Mouse (Mus musculus): ENCODE results near the gene Arl8a. TPM values are rescaled to one million over a fixed set of nuclear protein-coding genes. Genes with fewer than 3 reads are reported as not detected.

Arl8a gene
- total RNA-seq, 2 experiments from 2014 or later, result 16.5 to 17.8 TPM

- no peak for DNase-seq
- H3K27ac ChIP-seq, result no peak overlapping the region
- no peak overlapping the region for H3K4me3 ChIP-seq
- intact Hi-C loops (cut with DNase I), result no loop called here
- TF ChIP-seq CTCF (IDR thresholded peaks at IDR 0.05), result no peak
These were observed 20.1 kb upstream of the Arl8a start for GRCm38 (mm10) chr1:135126443-135127027.

DNA sequence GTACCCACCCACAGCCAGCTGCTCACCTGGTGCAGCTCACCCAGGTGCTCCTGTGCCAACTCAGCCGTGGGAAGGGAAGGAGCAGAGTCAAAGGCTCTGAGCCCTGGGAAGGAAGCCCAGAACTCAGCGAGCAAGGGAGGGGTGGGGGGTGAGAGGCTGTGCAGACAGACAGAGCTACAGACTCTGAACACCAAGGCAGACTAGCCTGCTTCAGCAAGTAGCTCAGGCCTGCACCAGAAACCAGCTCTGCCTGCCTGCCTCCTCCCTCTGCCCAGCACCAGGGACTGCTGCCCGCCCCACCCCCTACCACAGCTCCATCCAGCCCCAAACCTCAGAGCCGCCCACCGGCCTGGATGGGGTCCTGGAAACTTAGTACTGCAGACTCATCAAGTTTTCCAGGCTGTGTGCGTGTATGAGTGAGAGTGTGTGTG is 18.6 kb upstream of the Arl8a start:
- intact Hi-C loops (cut with DNase I), result no loop called here
- H3K4me3 ChIP-seq, result no peak overlapping the region
- no peak for TF ChIP-seq CTCF (IDR thresholded peaks at IDR 0.05)
- H3K27ac ChIP-seq, result no peak overlapping the region
- no peak for DNase-seq

DNA sequence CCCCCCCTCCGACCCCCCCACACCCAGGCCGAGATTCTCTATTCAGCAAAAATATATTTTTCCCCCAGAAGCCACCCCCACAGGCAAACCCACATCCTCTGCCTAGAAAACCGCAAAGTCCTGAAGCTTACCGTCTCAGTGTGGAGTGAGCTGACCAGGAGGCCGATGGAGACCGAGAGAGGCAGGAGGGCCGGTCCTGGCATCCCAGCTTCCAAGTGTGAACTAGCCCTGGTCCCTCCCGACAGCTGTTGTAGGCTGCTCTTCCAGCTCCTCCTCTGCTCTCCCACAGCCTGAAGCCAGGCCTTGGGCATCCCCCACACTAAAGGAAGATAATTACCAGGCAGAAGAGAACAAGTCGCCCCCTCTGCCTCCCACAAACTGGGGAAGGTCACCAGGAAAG is 17.6 kb upstream of the Arl8a start:
- no peak overlapping the region for H3K4me3 ChIP-seq
- no peak overlapping the region for H3K27ac ChIP-seq
- intact Hi-C loops (cut with DNase I), result no loop called here
- no peak for DNase-seq
- no peak for TF ChIP-seq CTCF (IDR thresholded peaks at IDR 0.05)

DNA sequence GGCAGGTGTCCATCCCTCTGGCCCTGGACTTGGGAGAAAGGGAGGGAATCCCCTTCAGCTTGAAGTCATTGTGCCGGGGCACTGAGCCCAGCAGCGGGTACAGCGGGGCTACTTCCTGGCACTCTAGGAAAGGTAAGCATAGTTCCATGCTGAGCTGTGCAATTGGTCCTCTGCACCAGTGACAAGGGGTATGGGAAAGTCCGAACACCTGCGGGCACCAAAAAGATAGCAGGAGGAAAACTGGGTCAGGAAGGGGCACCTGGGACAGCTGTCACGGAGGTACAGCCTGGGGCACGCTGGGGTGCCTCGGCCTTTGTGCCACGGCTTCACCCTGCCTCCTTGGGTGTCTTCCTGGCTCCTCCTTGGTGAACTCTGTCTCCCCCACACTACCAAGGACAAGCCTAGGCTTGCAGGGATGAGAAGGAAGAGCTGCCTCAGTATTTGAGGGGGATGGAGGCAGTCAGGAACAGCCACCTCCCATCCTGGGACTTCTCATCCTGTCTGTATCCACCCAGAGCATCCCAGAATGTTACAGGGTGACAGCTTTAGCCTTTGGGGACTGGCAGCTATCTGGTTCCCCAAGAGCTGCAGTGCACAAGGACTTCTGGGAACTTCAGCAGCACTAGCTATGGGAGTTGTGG is 17.0 kb upstream of the Arl8a start:
- intact Hi-C loops (cut with DNase I), result no loop called here
- Histone ChIP-seq H3K4me3 (no peak overlapping the region), H3K27ac (no peak overlapping the region)
- DNase-seq, result no peak
- TF ChIP-seq CTCF (IDR thresholded peaks at IDR 0.05), result no peak

DNA sequence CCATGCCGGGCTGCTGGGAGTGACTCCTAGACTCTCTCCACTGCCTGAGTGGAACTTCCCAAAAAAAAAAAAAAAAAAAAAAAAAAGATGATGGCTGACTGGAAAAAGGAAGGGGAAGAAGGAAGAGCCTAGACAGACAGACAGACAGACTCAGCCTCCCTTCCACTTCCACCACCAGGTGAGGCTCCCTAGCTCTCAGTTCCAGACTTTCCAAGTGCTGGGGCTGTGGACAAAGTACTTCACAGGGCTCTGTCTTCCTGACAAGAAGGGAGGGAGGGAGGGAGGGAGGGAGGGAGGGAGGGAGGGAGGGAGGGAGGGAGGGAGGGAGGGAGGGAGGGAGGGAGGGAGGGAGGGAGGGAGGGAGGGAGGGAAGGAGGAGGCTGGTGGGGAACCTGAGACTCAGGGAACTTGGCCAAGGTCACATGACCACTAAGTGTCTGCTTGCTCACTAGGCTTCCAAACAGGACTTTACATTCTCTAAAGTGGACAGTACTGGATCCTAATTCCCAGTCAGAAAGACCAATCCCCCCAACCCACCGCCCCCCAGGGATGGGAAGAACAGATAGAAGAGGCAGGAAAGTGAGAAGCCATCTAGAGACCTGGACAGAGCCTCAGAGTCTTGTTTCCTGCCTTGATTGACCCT is 16.1 kb upstream of the Arl8a start:
- intact Hi-C loops (cut with DNase I), result no loop called here
- Histone ChIP-seq H3K4me3 (no peak overlapping the region), H3K27ac (no peak overlapping the region)
- DNase-seq, result peak; percentile 26
- TF ChIP-seq CTCF (IDR thresholded peaks at IDR 0.05), result no peak

DNA sequence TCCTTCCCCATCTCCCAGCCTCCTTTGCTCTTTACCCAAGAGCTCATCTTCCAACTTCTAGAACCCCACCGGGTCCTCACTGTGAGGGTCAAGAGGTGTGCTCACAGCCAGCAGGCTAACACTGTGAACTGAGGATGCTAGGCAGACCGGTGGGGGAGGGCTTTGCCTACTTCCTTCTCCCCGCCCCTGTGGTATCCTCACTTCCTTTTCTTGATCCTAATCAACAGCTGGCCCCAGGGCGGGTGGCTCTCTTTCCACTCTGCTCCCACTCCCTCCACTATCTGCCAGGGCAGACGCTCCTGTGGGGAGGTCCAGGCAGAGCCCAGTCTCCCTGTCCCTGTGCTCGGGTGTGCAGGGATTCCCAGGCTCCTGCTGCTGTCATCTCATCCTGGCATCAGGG is 15.6 kb upstream of the Arl8a start:
- Histone ChIP-seq H3K4me3 (no peak overlapping the region), H3K27ac (peak overlapping the region; percentile 51; the same call in 1 of the 2 replicates)
- DNase-seq, result peak; percentile 38
- intact Hi-C loops (cut with DNase I), result no loop called here
- no peak for TF ChIP-seq CTCF (IDR thresholded peaks at IDR 0.05)

GRCm38 (mm10) chr1:135131560-135131959 is 15.1 kb upstream of the Arl8a start:
- peak overlapping the region; percentile 51; the same call in 1 of the 2 replicates for H3K27ac ChIP-seq
- peak; percentile 14 for DNase-seq
- no peak overlapping the region for H3K4me3 ChIP-seq
- no peak for TF ChIP-seq CTCF (IDR thresholded peaks at IDR 0.05)
- intact Hi-C loops (cut with DNase I), result no loop called here

DNA sequence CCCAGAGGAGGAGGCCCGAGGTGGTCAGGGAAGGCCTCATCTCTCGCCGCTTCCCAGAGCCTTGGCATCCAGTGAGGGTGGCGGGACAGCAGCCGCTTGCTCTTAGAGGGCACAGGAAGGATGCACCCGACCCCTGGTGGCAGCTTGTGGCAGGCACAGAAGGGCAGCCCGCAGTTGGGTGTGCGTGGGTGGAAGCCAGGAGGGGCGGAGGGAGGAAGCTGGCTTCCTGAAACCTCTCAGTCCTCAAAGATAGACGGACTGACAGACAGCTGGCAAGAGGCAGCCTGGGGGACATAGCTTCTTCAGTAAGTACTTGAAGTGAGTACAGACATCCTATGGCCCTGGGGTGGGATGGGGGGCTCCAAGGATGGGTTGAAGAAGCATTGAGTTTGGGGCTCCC is 14.2 kb upstream of the Arl8a start, which contains the start of gene Ptpn7:
Ptpn7 (plus strand) TSS at position 228 of the 400 bp plus-strand sequence.
- DNase-seq, result peak; percentile 74
- intact Hi-C loops (cut with DNase I), result no loop called here
- peak; percentile 64 for TF ChIP-seq CTCF (IDR thresholded peaks at IDR 0.05)
- Histone ChIP-seq H3K4me3 (peak within 1 kb of the TSS; percentile 28), H3K27ac (peak within 1 kb of the TSS; percentile 51; the same call in 1 of the 2 replicates)

- H3K4me3 ChIP-seq, result peak overlapping the region; percentile 28
- no peak for TF ChIP-seq CTCF (IDR thresholded peaks at IDR 0.05)
- intact Hi-C loops (cut with DNase I), result no loop called here
- H3K27ac ChIP-seq, result no peak overlapping the region; the same call in 1 of the 2 replicates
- peak; percentile 14 for DNase-seq
These were observed 13.7 kb upstream of the Arl8a start for GRCm38 (mm10) chr1:135132893-135133369.

DNA sequence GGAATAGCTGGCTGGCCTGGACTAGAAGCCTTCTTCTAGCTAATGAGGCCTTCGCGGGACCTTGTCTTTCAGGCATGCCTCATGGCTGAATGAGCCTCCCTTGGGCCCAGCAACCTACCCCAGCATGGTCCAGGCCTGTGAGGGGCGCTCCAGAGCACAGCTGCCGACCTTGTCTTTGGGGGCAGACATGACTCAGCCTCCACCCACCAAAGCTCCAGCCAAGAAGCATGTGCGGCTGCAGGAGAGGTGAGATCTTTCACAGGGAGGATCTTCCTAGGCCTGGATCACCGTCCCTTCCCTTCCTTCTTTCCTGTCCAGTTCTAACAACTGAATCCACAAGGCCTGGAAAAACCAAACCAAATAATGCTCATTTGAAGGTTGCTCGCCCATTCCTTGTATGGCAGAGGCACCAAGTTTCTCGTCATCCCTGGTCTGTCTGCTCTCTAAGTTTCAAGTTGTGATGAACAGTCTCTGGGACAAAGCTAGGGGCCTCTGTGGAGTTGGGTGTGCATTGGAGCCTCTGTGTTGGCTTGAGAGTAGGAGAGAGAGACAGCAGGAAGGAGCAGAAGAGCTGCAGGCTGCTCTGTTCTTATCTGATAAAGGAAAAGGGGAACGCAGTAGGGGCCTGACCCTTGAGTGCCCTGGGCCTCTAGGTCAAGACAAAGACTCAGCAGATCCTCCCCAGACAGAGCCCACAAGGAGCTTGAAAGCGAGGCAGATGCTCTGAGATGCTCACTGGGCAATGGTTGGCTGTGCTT is 12.8 kb upstream of the Arl8a start:
- no peak for TF ChIP-seq CTCF (IDR thresholded peaks at IDR 0.05)
- no peak for DNase-seq
- no peak overlapping the region for H3K4me3 ChIP-seq
- H3K27ac ChIP-seq, result no peak overlapping the region
- intact Hi-C loops (cut with DNase I), result no loop called here

DNA sequence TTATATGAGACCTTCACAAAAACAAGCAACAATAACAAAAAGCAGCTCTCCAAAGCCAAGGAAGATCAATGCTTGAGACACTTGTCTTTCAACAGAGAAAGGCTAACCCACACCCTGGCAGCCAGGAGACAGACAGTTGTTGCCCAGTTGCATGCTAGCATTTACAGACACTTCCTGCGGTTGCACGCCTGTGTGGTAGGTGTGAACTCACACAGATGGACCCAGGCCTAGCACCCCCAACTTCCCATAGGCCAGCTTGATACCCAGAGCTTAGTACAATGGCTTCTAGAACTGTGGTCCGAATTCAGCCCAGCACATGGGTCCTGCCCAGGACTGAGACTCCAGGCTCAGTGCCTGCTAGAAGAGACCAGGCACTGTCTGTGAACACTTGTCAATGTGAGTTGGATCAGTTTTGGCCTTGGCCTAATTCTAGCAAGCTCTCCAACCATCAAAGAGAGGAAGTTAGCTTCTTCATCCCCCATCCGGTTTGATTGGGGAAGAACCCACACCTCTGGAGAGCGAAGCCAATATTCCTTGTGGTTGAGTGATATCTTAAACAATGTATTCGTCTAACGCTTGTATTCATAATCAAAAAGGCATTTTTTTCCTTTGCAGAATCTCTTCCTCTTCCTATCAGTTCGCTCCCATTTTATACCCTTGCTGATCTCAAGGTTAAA is 11.4 kb upstream of the Arl8a start:
- no peak for DNase-seq
- intact Hi-C loops (cut with DNase I), result no loop called here
- no peak for TF ChIP-seq CTCF (IDR thresholded peaks at IDR 0.05)

DNA sequence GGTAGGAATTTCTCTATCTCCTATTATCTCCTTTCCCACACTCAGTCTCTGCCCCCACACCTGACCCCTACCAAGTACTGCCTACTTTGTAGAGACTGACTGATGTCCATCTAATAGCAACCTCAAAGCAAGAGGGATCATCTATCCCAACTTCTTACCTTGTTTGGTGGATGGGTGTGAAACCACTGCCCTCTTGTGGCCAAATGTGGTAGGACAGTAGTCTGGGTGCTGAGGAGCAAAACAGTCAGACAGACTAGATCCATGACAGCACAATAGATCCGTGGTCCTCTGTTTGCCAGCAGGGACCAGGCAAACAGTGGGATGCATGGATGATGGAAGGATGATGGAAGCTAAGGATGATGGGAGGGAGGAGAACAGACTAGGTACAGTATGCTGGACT is 10.1 kb upstream of the Arl8a start:
- no peak overlapping the region for H3K4me3 ChIP-seq
- H3K27ac ChIP-seq, result no peak overlapping the region
- DNase-seq, result peak; percentile 66
- TF ChIP-seq CTCF (IDR thresholded peaks at IDR 0.05), result peak; percentile 86
- intact Hi-C loops (cut with DNase I), result loop anchor here (1.0 kb wide), 1 partner anchor 23 kb away; no protein-coding TSS in a partner anchor

More for the DNA sequence above, 11.4 kb upstream of the Arl8a start:
- H3K27ac ChIP-seq, result no peak overlapping the region
- H3K4me3 ChIP-seq, result no peak overlapping the region

Data from gastrocnemius, adult 2 months (tissue).